9 mouse cellular contexts compared by ENCODE assay signal in genomic region chr4:44564602-44565001, GRCm38 (mm10).
DNase-seq lines count a peak whose midpoint lies in the region; ATAC-seq and TF ChIP-seq lines count a peak whose summit lies in the region.
"Had no signal": no experiment of that assay in that cellular context is flagged by ENCODE, and none has a peak within 500 bp of the region (broad histone marks: within the 10 kb centered on the region; RNA-seq: fewer than 3 reads in every experiment).

No protein-coding gene starts in this region.

- TF ChIP-seq CTCF in ES-Bruce4 (IDR thresholded peaks at IDR 0.05; ENCODE audit: low read depth, low read length) = peak; percentile 88
- peak; percentile 83 for TF ChIP-seq CTCF in heart, postnatal 0 days (IDR thresholded peaks at IDR 0.05; ENCODE audit: low read depth)

- H3K27me3 ChIP-seq in ES-Bruce4 (ENCODE audit: control insufficient read depth, insufficient read depth, low read length, poor library complexity, severe bottlenecking) = no peaks in the 10 kb centered on the region
- H3K27me3 ChIP-seq in embryonic facial prominence, embryonic 11.5 days (ENCODE audit: control insufficient read depth, insufficient read depth, low read length) = no peaks in the 10 kb centered on the region
- peaks cover 14% of the 10 kb centered on the region for H3K27me3 ChIP-seq in heart, postnatal 0 days (ENCODE audit: control insufficient read depth, insufficient read depth, low read length)

- peak; percentile 78 for DNase-seq in adrenal gland, postnatal 25 days
- peak; percentile 78 for DNase-seq in embryonic facial prominence, embryonic 11.5 days (ENCODE audit: low spot score)
- DNase-seq in heart, postnatal 0 days (ENCODE audit: low spot score) = peak; percentile 58
- peak; percentile 84 to 87 for DNase-seq in layer of hippocampus, postnatal 10 days (ENCODE audit: low spot score in 2 of 2)
- peak; percentile 49 to 75 for DNase-seq in lung, postnatal 4 days
- DNase-seq in right cerebral cortex, postnatal 14 days = peak; percentile 81
- DNase-seq in urinary bladder, postnatal 14 days (ENCODE audit: low spot score) = peak; percentile 64

- H3K36me3 ChIP-seq in ES-Bruce4 (ENCODE audit: control insufficient read depth, insufficient read depth, low read length, poor library complexity, severe bottlenecking) = no peaks in the 10 kb centered on the region
- H3K36me3 ChIP-seq in embryonic facial prominence, embryonic 11.5 days (replicated peaks; ENCODE audit: control insufficient read depth, insufficient read depth, low read depth, low read length) = no peaks in the 10 kb centered on the region
- no peaks in the 10 kb centered on the region for H3K36me3 ChIP-seq in heart, postnatal 0 days (replicated peaks; ENCODE audit: control insufficient read depth, insufficient read depth, low read length)
- H3K36me3 ChIP-seq: limb, embryonic 15.5 days had no signal

- 0 out of 2 replicates have a peak, but pooled peaks have one; percentile 15 for TF ChIP-seq EP300 in ES-Bruce4 (IDR thresholded peaks at IDR 0.05; ENCODE audit: insufficient read depth, low read depth, low read length)
- no peak for TF ChIP-seq EP300 in heart, postnatal 0 days (IDR thresholded peaks at IDR 0.05; ENCODE audit: low read depth)

- no peak overlapping the region for H3K4me2 ChIP-seq in embryonic facial prominence, embryonic 11.5 days (ENCODE audit: low read depth, low read length)
- no peak overlapping the region for H3K4me2 ChIP-seq in heart, postnatal 0 days (ENCODE audit: low read depth, low read length)
- H3K4me2 ChIP-seq: limb, embryonic 15.5 days had no signal

- no peak overlapping the region for H3K27ac ChIP-seq in ES-Bruce4 (ENCODE audit: insufficient read depth, low read length)
- no peak overlapping the region for H3K27ac ChIP-seq in embryonic facial prominence, embryonic 11.5 days (replicated peaks; ENCODE audit: low read depth, low read length)
- H3K27ac ChIP-seq in heart, postnatal 0 days (ENCODE audit: low read depth) = no peak overlapping the region
- H3K27ac ChIP-seq: limb, embryonic 15.5 days had no signal

- no peak overlapping the region for H3K9ac ChIP-seq in ES-Bruce4 (ENCODE audit: low read depth, poor library complexity, severe bottlenecking)
- H3K9ac ChIP-seq in embryonic facial prominence, embryonic 11.5 days (replicated peaks; ENCODE audit: low read length) = no peak overlapping the region
- H3K9ac ChIP-seq in heart, postnatal 0 days (replicated peaks; ENCODE audit: low read depth, low read length) = no peak overlapping the region
- H3K9ac ChIP-seq: limb, embryonic 15.5 days had no signal

- H3K4me3 ChIP-seq in ES-Bruce4 (ENCODE audit: low read depth, low read length) = no peak overlapping the region
- H3K4me3 ChIP-seq in embryonic facial prominence, embryonic 11.5 days (ENCODE audit: low read depth, low read length) = no peak overlapping the region
- no peak overlapping the region for H3K4me3 ChIP-seq in heart, postnatal 0 days (ENCODE audit: low read depth, low read length)
- H3K4me3 ChIP-seq: limb, embryonic 15.5 days had no signal

- 0 out of 2 replicates have a peak, but pooled peaks have one; percentile 21 for ATAC-seq in embryonic facial prominence, embryonic 11.5 days (replicated peaks; ENCODE audit: insufficient number of reproducible peaks, low FRiP score, low TSS enrichment, low read depth)
- ATAC-seq in heart, postnatal 0 days (ENCODE audit: insufficient read depth, low read depth) = peak; percentile 24; the same call in 1 of the 2 replicates

- H3K4me1 ChIP-seq in ES-Bruce4 (ENCODE audit: control insufficient read depth, insufficient read depth, low read length) = no peaks in the 10 kb centered on the region
- no peaks in the 10 kb centered on the region; the same call in 1 of the 2 replicates for H3K4me1 ChIP-seq in embryonic facial prominence, embryonic 11.5 days (ENCODE audit: control insufficient read depth, insufficient read depth, low read length)
- H3K4me1 ChIP-seq in heart, postnatal 0 days (ENCODE audit: control insufficient read depth, insufficient read depth) = no peaks in the 10 kb centered on the region

- H3K9me3 ChIP-seq in ES-Bruce4 (replicated peaks; ENCODE audit: control insufficient read depth, insufficient read depth, low read length, poor library complexity, severe bottlenecking) = no peaks in the 10 kb centered on the region
- H3K9me3 ChIP-seq in embryonic facial prominence, embryonic 11.5 days (replicated peaks; ENCODE audit: control insufficient read depth, low read length) = no peaks in the 10 kb centered on the region
- H3K9me3 ChIP-seq in heart, postnatal 0 days (replicated peaks; ENCODE audit: control insufficient read depth, low read length) = no peaks in the 10 kb centered on the region
- H3K9me3 ChIP-seq: limb, embryonic 15.5 days had no signal

- WGBS in embryonic facial prominence, embryonic 11.5 days = 4% methylated on average over 10 of the region's 10 CpGs
- 8% methylated on average over 10 of the region's 10 CpGs for WGBS in heart, postnatal 0 days

- no peak for TF ChIP-seq POLR2A in ES-Bruce4 (IDR thresholded peaks at IDR 0.05; ENCODE audit: insufficient read depth, low read length)
